Mouse (Mus musculus) lung, adult 18-20 months (tissue): ENCODE results near the gene Ankrd55.
"Not testable (repeated sequence)": the region's sequence is repeated elsewhere in the genome, so short reads cannot be mapped to it uniquely, and the experiment has no call there.

ENCODE experiments used
- DNase-seq, 2 experiments: peaks; one replicate each; pipeline ENCODE4 v3.0.0; 2022; ENCODE audit warnings: mixed read lengths in 2 of 2

Ankrd55 gene

GRCm38 (mm10) chr13:112294446-112294845, 6.2 kb downstream of the Ankrd55 start:
- no peak for DNase-seq

DNA sequence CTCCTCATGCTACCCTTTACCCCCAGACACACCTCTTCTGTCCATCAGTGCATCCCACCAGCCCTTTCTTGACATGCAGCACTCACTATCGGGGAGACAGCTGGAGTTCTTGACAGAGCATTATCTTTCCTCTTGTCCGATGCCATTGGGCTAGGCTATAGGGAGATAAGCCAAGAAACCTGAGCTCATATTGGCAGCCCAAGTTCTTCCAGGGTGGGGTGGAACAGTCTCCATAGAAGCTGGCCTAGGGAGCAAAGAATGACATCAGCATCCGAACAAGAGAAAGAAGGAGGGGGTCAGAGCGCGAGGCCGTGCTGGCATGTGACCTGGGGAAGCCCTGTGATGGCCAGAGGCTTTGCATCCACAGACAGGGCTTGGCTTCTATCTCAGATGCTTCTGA, 9.5 kb downstream of the Ankrd55 start:
- DNase-seq: no peak

DNA sequence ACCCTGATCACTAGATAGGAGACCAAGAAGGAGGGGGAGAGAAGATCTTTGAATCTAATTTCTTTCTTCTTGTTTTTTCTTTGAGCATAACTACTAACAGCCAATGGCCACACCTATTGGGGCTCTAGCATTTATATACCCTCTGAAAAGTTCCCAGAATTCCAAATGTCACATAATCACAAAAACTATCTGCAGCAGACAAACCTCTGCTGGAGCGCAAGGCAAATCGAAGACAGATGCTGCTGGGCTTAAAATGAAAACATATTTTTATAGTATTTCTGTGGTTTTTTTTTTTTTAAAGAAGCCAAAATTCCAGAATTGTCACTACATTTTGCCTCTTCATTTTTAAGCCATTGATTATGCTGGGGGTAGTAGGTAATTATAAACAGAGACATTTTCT, 15.2 kb downstream of the Ankrd55 start:
- DNase-seq: no peak

DNA sequence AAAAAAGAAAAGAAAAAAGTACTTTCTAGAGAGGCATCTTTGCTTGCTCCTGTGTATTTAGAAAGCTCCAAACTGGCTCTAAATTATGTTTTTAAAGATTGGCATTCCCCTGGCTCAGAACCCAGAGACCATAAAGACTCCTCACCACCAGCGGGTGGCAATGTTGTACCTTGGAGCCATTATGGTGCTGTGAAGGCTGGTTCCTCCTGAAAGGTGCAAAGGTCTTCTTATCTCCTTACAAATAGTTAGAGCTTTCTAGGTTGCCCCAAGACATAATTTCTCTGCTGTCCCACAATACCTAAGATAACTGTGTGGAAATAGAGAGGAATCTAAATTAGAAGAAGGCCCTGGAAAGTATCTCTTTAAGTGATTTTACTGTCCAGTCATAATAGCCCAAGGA, 20.4 kb downstream of the Ankrd55 start:
- peak; percentile 64 to 71 for DNase-seq

- not testable (repeated sequence) for DNase-seq
These were observed 23.4 kb downstream of the Ankrd55 start for GRCm38 (mm10) chr13:112311611-112312010.

DNA sequence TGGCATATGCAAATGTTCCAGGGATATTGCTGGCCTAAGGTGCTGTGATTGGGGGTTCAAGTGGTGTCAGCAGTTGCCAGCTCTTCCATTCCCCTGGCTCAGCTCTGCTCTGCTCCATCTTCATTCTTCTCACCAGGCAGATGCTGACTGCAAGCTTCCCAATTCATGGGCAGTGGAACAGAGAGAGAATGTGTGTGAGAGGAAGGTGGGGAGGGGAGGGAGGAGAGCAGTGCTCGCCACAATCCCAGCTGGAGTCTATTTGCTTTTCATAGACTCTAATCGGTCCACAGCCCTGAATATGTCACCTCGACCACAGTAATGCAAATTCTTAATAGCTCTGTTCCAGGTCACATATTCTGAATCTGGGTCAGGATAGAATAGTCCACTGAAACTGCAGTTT, 27.2 kb downstream of the Ankrd55 start:
- no peak for DNase-seq

- DNase-seq: peak; percentile 55 to 69
These were observed 28.6 kb downstream of the Ankrd55 start for GRCm38 (mm10) chr13:112316622-112317482.

- no peak for DNase-seq
These were observed 29.9 kb downstream of the Ankrd55 start for GRCm38 (mm10) chr13:112318124-112318523.

DNA sequence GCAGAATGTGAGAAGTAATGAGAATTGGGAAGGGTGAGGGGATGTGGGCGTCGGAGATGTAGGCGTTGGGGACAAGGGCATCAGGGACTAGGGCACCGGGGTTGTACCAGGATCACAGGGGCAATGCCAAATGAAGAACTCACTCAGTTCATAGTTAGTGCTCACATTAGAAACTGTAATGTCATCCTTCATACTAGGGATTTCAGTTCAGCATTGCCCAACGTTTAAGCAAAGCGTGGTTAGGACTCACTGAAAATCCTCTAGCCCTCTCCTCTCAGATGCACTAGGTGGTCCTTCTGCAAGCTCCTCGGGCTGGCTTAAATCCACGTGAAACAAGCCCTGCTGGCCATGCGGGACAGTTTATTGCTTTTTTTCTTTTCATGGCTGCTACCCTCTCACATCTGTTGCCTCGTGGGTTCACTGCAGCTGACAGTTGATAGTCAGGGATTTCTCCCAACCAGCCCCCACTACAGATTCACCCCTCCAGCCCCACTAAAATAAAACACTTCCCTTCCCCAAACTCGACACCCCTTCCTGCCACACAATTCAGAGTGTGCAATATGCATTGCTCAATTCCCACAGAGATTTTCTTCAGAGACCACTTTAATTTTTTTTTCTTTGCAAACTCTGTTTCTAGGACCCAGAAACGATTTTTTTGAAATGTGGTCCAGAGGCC, 35.5 kb downstream of the Ankrd55 start:
- no peak for DNase-seq

DNA sequence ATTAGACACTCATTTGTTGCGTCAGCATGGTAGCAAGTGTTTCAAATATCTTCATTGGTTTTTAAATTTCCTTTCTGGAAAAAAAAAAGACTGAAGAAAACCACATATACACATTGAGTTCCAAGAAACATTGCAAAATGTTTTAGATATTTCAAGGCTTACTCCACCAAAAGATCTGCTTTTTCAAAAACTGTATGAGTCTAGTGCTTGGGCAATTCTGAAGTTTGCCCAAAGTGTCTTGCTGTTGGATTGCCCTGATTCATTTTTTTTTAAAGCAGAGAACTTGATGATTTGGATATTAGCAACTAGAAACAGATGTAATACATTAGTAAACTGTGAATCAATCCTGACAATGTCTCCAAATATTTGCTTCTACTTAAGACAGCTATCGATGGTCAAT, 36.9 kb downstream of the Ankrd55 start:
- no peak for DNase-seq

DNA sequence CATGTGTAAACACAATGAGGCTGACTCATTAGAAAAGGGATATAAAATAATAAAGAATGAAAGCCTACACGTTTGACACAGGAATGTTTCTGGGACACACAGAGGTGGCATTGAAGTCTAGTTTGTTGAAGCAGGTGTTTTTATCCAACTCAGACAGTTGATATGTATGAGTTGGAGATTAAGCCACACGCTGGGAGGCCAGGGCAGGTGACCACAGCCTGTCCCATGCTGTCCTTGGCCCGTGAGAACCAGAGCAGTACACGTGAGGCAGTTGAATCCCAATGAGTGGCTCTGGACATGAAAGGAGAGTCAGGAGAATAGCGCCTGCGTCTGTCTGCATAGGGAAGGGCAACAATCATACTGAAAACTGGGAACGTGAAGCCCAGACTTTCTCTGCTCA, 38.2 kb downstream of the Ankrd55 start:
- DNase-seq: no peak

GRCm38 (mm10) chr13:112326977-112327376, 38.7 kb downstream of the Ankrd55 start:
- DNase-seq: no peak

DNA sequence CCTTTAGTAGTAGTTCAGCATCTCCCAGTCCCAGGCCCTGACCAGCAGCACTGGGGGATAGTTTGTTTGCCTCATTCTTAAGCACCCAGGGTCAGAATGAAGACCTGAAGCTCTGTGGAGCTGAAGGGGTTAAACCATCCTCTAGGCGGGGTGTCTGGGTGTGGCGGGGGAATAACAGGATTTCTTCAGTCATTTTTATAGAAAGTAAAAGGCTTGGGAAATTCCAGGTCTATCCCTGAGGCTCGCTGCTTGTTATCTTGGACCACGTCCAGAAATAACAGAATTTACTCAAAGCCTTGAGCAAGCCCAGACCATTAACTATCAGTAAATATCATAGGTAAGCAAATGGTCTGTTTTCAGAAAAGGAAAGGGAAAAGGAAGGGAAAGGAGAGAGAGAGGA, 39.3 kb downstream of the Ankrd55 start:
- peak in 1 of 2 experiments; percentile 27 for DNase-seq

GRCm38 (mm10) chr13:112330257-112330656, 42.0 kb downstream of the Ankrd55 start:
- DNase-seq: no peak

GRCm38 (mm10) chr13:112330919-112331681, 42.8 kb downstream of the Ankrd55 start:
- DNase-seq: no peak

GRCm38 (mm10) chr13:112331682-112332061, 43.4 kb downstream of the Ankrd55 start:
- no peak for DNase-seq

DNA sequence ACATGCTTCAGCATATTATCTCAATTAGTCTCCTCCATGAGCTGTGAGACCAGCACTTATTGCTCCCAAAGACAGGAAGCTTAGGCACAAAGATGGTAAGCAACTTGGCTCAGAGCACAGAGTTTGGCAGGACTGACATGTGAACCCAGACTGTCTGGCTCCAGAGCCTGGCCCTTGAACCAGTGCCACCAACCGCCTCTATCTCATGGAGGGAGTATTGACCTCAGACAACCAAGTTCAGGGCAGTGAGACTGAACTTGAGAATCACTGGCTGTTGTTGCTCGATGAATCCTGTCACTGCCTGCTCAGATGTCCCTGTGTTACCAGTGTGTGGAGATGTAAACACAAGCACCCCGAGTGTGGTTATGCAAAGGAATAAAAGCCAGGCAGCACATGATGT, 47.3 kb downstream of the Ankrd55 start:
- peak; percentile 43 to 49 for DNase-seq

DNA sequence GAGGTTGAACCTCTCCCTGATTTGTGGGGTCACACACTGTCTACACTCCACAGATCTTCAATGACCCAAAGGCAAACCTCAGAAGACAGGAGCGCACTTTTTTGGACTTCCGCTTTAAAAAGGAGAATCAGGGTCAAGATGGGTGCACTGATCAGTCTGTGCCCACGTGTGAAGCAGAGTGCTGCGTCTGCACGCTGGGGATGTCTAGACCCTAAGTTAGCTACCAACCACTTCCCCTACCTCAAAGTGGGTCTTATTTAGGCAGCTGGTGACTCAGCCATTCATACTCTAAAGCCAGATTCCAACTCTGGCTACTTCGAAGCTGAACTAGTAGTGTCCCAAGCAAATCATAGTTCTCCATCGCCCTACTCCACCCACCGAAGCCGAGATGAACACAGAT, 48.9 kb downstream of the Ankrd55 start:
- no peak for DNase-seq

DNA sequence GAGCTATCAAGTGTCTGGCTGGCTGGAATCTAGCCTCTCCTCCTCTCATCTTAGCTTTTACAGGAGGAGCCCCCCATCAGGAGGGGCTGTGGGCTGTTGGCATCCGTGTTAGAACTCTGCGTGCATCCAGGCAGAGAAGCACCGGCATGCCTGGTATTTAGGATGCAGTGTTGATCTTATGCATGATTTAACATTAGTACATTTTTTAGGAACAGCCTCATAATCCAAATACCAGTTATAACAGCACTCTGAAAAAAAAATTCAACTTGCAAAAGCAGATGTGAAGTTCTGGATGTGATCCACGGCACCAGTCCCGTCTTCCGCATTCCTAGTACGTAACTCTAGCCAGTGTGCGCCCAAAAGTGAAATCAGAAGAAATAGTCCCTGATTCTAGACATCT, 52.0 kb downstream of the Ankrd55 start:
- peak in 1 of 2 experiments; percentile 29 for DNase-seq

DNA sequence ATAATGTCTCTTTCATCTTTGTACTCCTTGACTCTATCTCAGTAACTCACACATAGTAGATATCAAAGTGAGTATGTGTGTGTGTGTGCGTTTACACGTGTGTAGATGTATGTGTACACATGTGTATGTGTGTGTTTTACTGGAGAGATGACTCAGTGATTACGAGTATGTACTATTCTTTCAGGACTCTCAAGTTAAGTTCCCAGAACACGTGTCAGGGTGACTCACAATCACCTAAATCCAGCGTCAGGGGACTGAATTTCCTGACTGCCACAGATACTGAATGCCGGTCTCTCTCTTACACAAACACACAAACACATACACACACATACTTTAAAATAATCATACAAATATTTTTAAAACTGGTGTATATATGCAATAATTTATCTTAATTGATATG, 52.5 kb downstream of the Ankrd55 start:
- DNase-seq: no peak

DNA sequence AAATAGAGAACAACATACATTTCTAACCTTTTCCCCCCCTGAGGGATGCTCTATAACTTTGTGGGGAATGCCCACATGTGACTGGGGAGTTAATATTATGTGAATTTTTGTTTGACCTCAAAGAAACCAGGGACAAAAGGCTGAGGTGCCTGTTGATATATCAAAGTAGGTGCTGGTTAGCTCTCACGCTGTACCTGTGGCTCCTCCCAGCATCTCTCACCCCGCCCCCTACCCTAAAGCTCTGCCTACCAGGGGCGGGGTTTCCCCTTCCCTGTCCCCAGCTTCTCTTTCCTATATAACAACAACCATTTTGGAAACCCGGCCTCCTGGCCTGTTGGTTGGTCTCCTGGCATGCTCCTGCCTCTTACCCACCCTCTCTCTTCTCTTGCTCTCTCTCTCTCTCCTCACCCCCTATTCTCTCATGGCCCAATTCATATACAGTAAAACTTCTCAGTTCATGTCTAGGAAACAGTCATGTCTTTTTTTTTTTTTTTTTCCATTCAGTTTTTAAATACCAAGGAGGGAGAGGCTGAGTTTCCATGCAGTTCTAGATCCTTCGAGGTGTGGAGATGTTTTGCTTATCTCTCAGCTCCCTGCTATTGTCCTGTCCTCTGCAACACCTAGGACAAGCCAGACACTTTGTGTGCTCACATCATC, 54.8 kb downstream of the Ankrd55 start:
- DNase-seq: no peak

DNA sequence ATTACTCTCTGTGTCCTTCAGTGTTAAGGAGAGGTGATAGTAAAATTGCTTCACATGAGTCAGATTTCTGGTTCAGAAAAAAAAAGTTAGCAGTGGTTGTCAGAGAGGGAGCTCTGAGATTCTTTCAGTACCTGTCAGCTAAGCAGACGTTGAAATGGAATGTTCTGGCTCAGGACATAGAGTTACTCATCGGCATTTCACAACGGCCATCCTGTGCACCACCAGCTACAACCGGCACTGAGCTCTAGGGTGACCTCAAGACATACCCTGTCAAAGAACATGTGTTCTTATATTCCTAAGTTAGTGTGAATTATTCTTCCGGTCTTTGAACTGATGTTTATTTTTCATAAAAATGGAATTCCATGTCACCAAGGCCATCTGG, 55.4 kb downstream of the Ankrd55 start:
- DNase-seq: no peak

DNA sequence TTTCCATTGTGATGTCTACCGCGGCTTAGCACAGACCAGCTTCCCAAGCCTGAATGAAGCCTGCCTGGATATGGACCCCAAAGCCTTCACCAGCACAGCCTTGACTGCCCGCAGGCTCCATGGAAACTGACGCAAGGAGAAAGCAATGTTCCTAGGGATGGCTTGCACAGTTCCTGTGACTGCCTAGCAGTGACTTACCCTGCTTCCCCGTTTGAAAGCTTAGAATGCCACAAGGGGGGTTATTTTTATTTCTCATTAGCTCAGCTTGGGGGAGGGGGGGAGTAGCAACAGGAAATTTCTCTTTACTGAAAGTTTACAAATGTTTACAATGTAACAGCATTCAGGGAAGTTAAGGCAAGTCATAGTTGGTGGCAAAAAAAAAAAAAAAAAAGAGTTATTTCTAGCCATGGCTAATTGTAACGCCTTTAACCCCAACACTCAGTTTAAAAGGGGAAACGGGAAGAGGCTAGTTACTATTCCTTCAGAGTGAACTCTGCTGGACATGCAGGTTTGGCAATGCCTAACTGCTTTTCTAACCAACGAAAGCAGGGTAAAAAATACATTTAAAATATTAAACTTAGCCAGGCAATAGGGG, 56.1 kb downstream of the Ankrd55 start:
- DNase-seq: no peak
